Mouse (Mus musculus): ENCODE data around the gene Cd164l2.
A peak's percentile ranks its signal among the peaks of the same experiment; 100 is the strongest.

The Cd164l2 gene

GRCm38 (mm10) chr4:133220656-133221055, 8.7 kb downstream of the Cd164l2 start:
- DNase-seq (ENCODE audit: low read depth, low spot score) = peak; percentile 86

- DNase-seq (ENCODE audit: low read depth, low spot score) = no peak
These were observed 9.8 kb downstream of the Cd164l2 start for GRCm38 (mm10) chr4:133221701-133222100.

GRCm38 (mm10) chr4:133223875-133224274, 11.9 kb downstream of the Cd164l2 start:
- DNase-seq (ENCODE audit: low read depth, low spot score) = peak; percentile 68

- no peak for DNase-seq (ENCODE audit: low read depth, low spot score)
These were observed 14.1 kb downstream of the Cd164l2 start for GRCm38 (mm10) chr4:133226073-133226472.

- DNase-seq (ENCODE audit: low read depth, low spot score) = peak; percentile 36
These were observed 15.7 kb downstream of the Cd164l2 start for GRCm38 (mm10) chr4:133227636-133228035.

- no peak for DNase-seq (ENCODE audit: low read depth, low spot score)
These were observed 17.7 kb downstream of the Cd164l2 start for GRCm38 (mm10) chr4:133229582-133229981.

DNA sequence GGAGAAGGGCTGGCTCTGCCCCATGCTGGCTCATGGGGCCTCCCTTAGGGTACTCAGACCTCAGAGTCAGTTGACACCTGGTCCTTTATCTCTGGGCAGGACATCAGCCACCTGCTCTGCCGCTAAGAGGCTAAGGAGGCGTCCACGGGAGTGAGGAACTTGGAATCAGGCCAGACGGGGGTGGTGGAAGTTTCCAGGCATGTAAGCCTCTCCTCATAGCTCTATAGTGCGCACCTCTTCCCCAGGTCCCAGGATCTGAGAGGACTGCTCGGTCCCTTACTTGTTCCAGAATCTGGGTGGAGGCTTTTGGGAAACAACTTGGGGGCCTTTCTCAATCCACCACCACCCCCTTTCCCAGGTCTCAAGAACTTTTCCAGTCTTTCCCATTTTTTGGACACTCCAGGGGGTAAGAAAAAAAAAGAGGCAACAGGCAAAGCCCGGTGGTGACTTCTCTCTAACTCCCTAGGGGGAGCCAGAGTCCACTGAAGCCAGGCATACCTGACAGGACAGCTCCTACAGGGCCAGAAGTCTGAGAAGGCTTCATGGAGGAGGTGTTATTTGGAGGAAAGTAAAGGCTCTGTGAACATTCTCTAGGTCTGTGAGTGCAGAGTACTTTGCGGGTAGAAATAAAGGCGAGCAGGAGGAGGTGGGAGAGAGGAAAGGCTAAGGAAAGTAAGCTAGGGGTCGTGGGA, 21.5 kb downstream of the Cd164l2 start:
- peak; percentile 84 for DNase-seq (ENCODE audit: low read depth, low spot score)

- no peak for DNase-seq (ENCODE audit: low read depth, low spot score)
These were observed 22.8 kb downstream of the Cd164l2 start for GRCm38 (mm10) chr4:133234771-133235170.

DNA sequence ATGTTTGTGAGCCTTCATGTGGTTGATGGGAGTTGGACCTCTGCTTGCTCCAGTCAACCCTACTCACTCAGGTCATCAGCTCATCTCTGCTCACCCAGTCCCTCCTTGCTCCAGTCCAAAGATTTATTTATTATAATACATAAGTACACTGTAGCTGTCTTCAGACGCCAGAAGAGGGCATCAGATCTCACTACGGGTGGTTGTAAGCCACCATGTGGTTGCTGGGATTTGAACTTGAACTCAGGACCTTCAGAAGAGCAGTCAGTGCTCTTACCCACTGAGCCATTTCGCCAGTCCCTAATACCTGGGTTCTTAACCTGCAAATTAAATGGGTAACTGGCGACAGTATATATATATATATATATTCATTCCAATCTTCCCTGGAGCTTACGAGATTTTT, 23.5 kb downstream of the Cd164l2 start:
- DNase-seq (ENCODE audit: low read depth, low spot score) = no peak

- DNase-seq (ENCODE audit: low read depth, low spot score) = no peak
These were observed 26.0 kb downstream of the Cd164l2 start for GRCm38 (mm10) chr4:133237911-133238310.

DNA sequence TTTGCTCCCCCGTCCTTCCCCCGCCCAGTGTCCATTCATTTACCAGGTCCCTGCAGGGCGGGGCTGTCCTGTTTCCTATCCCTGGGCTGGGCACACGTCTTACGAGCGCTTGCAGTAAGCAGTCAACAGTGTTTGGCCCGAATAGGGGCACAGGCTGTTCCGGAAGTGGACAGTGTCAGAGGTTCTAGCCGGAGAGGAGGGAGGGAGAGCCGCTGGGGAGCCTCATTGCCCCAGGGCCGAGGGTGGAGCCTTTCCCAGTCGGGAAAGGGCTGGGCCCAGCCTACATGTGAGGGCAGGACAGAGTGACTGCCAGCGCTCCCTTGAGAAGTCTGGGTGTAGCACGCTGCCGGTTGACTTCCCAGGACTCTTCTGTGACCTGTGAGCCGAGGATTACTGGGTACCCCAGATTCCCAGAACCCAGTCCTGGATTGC, 28.6 kb downstream of the Cd164l2 start, which contains the start of gene Map3k6:
Map3k6 (plus strand) TSS at position 329 of the 432 bp plus-strand sequence.
- peak; percentile 80 for DNase-seq (ENCODE audit: low read depth, low spot score)

DNA sequence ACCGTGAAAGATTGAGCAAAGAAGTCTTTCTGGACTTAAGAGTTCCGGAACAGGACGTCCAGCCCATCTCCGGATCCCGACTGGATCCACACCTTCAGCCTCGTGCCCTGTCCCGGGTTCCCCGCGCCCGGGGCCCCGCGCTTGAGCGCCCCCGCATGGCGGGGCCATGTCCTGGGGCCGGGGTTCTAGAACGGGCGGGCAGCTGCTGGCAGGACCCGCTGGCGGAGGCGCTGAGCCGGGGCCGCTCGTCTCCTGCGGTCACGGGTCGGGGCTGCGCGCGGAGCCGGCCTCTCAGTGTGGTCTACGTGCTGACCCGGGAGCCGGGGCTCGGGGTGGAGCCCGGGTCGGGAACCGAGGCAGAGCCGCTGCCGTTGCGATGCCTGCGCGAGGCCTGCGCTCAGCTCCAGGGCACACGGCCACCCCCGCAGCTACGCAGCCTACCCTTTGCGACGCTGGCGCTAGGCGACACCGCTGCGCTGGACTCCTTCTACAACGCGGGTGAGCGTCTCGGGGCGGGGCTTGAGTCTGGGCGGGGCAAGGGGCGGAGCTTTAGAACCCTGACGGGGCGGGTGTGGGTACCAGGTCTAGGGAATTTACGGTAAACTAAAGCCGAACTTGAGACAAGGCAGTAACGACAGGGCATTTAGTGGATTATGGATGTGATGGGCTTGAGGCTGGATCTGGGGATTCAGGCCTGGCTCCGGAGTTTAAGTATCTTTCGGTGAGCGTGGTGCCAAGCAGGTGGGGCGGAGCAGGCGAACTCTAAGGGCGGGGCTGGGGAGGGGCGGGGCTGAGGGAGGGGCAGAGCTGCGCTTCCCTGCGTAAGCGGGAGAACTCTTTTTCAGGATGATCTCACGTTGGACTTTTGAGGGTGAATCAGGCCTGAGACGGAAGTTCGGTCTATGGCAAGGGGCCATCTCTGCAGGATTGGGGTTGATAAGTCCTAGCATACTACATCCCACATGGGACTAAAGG, 29.3 kb downstream of the Cd164l2 start:
- DNase-seq (ENCODE audit: low read depth, low spot score) = peak; percentile 91

GRCm38 (mm10) chr4:133241910-133242309, 30.0 kb downstream of the Cd164l2 start:
- no peak for DNase-seq (ENCODE audit: low read depth, low spot score)

- no peak for DNase-seq (ENCODE audit: low read depth, low spot score)
These were observed 30.8 kb downstream of the Cd164l2 start for GRCm38 (mm10) chr4:133242710-133243109.

DNA sequence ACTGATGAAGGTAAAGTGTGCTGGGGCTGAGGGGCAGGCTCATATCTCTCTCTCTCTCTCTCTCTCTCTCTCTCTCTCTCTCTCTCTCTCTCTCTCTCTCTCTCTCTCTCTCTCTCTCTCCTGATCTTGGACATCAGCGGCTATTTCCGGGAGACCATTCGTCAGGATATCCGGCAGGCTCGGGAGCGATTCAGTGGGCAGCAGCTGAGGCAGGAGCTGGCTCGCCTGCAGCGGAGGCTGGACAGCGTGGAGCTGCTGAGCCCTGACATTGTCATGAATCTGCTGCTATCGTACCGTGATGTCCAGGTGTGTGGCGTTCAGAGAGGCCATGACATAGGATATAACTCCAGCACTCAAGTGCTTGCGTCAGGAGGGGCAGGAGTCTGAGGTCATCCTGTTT, 31.6 kb downstream of the Cd164l2 start:
- DNase-seq (ENCODE audit: low read depth, low spot score) = no peak

DNA sequence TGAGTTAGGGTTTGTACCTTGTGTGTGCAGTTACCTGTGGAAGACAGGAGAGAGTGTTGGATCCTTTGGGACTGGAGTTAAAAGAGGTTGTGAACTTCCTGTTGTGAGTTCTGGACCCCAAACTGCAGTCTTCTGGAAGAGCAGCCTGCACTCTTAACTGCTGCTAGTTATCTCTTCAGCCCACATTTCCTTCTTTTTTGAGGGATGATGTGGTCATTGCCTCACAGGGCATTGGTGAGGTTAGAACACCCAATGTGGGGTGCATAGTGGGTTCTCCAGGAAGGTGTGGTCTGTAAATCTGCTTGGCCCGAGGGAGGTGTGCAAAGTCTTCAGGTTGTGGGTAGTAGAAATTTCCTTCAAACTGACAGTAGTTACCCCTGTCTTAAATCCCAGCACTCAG, 32.4 kb downstream of the Cd164l2 start:
- DNase-seq (ENCODE audit: low read depth, low spot score) = no peak

GRCm38 (mm10) chr4:133247072-133247471, 35.1 kb downstream of the Cd164l2 start:
- DNase-seq (ENCODE audit: low read depth, low spot score) = no peak

DNA sequence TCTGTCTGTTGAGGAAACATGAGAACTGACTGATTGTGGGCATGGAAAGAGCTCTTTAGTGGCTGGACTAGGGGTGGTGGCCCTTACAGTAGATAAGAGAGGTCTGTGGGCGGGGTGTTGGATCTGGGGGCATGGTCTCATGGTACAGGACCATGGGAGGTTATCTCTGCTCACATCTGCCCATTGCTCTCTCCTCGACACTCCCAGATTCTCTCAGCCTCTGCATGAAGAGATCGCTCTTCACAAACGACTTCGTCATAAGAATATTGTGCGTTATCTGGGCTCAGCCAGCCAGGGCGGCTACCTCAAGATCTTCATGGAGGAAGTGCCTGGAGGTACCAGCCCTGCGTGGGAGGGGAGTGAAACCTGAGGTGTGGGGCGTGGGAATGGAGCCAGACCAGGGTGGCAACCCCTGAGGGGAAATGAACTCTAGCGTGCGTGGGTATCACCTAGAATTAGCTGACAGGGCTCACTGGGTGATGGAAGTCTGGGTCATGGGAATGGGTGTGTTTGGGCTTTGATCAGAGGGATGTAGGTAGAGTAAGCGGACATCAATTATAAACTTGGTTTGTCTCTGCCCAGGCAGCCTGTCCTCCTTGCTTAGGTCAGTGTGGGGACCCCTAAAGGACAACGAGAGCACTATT, 36.0 kb downstream of the Cd164l2 start:
- no peak for DNase-seq (ENCODE audit: low read depth, low spot score)

GRCm38 (mm10) chr4:133250609-133251008, 38.7 kb downstream of the Cd164l2 start:
- DNase-seq (ENCODE audit: low read depth, low spot score) = peak; percentile 91

GRCm38 (mm10) chr4:133251214-133251613, 39.3 kb downstream of the Cd164l2 start:
- DNase-seq (ENCODE audit: low read depth, low spot score) = peak; percentile 33

DNA sequence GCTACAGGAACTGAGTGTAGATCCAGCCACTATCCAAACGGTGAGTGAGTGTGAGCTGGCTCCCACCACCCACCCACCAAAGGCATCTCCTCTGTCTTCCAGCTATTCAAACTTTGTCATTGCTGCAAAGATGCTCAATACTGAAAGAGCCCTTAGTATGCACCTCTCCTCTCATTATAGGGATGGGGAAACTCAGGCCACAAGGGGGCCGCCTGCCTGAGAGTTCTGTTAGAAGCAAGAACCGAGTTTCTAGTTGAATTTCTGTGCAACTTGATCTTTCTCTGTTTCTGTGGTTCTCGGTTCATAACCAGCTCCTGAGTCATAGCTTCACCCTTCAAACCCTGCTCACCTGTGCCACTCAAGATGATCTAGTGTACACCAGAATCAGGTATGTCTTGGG, 40.2 kb downstream of the Cd164l2 start:
- no peak for DNase-seq (ENCODE audit: low read depth, low spot score)

GRCm38 (mm10) chr4:133253412-133253811, 41.5 kb downstream of the Cd164l2 start:
- DNase-seq (ENCODE audit: low read depth, low spot score) = no peak
